Mouse (Mus musculus): ENCODE results near the gene Pkd1l1. TPM values are rescaled to one million over a fixed set of nuclear protein-coding genes. Genes with fewer than 3 reads are reported as not detected.

The Pkd1l1 gene
- polyA plus RNA-seq, 1 experiment = 0.29 TPM

DNA sequence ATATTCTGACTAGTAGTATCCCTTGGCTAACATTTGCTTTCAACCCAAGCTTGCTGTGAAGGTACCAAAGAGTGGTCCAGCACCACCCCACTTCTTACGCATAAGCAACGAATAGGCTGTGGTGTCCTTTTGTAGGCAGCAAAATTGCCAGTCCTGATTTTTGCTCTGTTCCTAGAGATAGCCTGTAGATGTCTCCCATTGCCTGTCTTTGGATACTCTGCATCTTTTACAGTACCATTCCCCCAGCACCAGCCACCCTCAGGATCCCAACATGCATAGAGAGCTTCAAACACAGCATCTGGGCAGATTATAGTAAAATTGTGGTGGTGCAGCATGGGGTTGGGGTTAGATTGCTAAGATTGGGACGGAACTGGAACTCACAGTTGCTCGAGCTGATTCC lies 15.0 kb upstream of the Pkd1l1 start:
- Histone ChIP-seq H3K4me1 (ENCODE audit: control insufficient read depth, insufficient read depth, low read length) (no peaks in the 10 kb centered on the region), H3K27me3 (ENCODE audit: control insufficient read depth, insufficient read depth, low read length) (no peaks in the 10 kb centered on the region)

DNA sequence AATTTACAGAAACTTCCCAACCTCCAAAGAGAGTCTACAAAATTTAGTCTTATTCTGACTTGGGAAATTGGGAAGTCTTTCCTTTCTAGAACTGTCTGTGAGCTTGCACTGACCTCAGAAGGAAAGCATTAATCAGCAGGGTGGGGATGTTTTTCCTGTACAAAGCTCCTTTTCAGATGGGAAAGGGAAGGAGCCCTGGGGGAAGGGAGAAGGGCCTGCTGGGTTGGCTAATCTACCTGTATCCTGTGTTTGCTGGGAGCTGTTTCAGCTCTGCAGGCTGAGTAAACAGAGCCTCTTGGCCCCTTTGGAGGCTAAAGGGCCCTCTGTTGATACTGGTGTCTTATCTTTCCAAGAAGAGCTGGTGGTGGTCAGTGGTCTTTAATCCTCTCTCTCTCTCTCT lies 13.0 kb upstream of the Pkd1l1 start:
- H3K4me3 ChIP-seq (replicated peaks; ENCODE audit: insufficient read depth, low read depth, low read length) = no peak overlapping the region
- no peak for DNase-seq
- TF ChIP-seq CTCF (IDR thresholded peaks at IDR 0.05; ENCODE audit: borderline replicate concordance, insufficient read depth, low read depth, low read length) (no peak), POLR2A (IDR thresholded peaks at IDR 0.05; ENCODE audit: borderline replicate concordance, insufficient read depth, low read length) (no peak)
- no peaks in the 10 kb centered on the region for H3K4me1 ChIP-seq (ENCODE audit: control insufficient read depth, insufficient read depth, low read length)
- H3K27ac ChIP-seq (ENCODE audit: insufficient read depth, low read length) = no peak overlapping the region
- H3K27me3 ChIP-seq (ENCODE audit: control insufficient read depth, insufficient read depth, low read length) = no peaks in the 10 kb centered on the region

More for the DNA sequence above, 15.0 kb upstream of the Pkd1l1 start:
- no peak for DNase-seq
- Histone ChIP-seq H3K4me3 (replicated peaks; ENCODE audit: insufficient read depth, low read depth, low read length) (no peak overlapping the region), H3K27ac (ENCODE audit: insufficient read depth, low read length) (no peak overlapping the region)
- TF ChIP-seq POLR2A (IDR thresholded peaks at IDR 0.05; ENCODE audit: borderline replicate concordance, insufficient read depth, low read length) (no peak), CTCF (IDR thresholded peaks at IDR 0.05; ENCODE audit: borderline replicate concordance, insufficient read depth, low read depth, low read length) (no peak)
- 78% methylated on average over 4 of the region's 4 CpGs for WGBS

DNA sequence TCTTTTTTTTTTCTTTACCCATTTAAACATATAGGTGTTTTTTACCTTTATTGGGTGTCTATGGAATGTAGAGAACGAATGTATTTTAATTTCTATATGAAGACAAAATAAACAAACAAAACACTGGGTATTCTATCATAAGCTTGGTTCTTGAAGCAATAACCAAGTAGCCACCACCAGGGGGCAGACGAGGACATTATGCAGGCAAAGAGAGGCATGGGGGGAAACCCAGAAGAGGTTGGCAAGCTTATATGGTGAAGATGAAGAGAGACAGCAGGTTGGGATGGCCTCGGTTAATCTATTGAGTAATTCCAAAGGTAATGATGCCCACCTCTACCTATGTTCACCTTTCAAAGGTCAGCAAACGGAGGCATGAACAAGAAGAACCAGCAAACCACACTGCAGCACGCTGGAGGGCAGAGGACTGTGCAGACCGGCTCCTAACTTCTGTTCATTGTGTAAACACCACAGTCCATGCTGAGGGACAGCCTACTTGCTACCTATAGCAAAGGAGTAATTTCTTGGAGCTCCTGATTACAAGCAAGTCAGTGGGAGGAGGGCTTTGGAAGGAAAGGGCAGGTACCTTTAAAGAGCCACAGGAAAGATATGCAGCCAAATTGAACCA lies 10.3 kb upstream of the Pkd1l1 start:
- peaks cover 2% of the 10 kb centered on the region; the same call in 1 of the 2 replicates for H3K4me1 ChIP-seq (ENCODE audit: control insufficient read depth, insufficient read depth, low read length)
- no peaks in the 10 kb centered on the region for H3K27me3 ChIP-seq (ENCODE audit: control insufficient read depth, insufficient read depth, low read length)
- no peak overlapping the region for H3K4me3 ChIP-seq (replicated peaks; ENCODE audit: insufficient read depth, low read depth, low read length)
- TF ChIP-seq CTCF (IDR thresholded peaks at IDR 0.05; ENCODE audit: borderline replicate concordance, insufficient read depth, low read depth, low read length) (peak; percentile 66; the same call in 1 of the 2 replicates), POLR2A (IDR thresholded peaks at IDR 0.05; ENCODE audit: borderline replicate concordance, insufficient read depth, low read length) (no peak)
- no peak overlapping the region for H3K27ac ChIP-seq (ENCODE audit: insufficient read depth, low read length)
- 39% methylated on average over 6 of the region's 6 CpGs for WGBS
- peak; percentile 49 to 66 for DNase-seq

DNA sequence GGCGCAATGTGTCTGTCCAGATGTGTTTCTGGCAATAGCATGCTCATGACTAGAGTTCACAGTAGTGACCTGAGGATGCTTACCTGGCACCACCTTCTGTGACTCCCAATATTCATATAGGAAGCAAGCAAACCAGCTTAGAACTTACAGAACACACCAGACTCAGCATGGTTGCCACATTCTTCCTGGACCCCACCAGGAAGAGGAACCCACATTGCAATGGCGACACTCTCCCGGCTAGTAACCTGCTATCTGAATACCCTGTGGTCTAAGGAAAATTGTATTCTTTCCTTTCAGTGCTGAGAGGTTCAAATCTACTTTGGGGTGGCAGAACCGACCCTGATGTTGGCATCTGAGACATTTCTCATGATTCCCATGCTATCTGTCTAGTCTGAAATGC lies 5.1 kb upstream of the Pkd1l1 start:
- no peak for DNase-seq
- H3K27ac ChIP-seq (ENCODE audit: insufficient read depth, low read length) = no peak overlapping the region
- TF ChIP-seq POLR2A (IDR thresholded peaks at IDR 0.05; ENCODE audit: borderline replicate concordance, insufficient read depth, low read length) (no peak), CTCF (IDR thresholded peaks at IDR 0.05; ENCODE audit: borderline replicate concordance, insufficient read depth, low read depth, low read length) (no peak)
- H3K4me1 ChIP-seq (ENCODE audit: control insufficient read depth, insufficient read depth, low read length) = peaks cover 2% of the 10 kb centered on the region; the same call in 1 of the 2 replicates
- H3K27me3 ChIP-seq (ENCODE audit: control insufficient read depth, insufficient read depth, low read length) = no peaks in the 10 kb centered on the region
- no peak overlapping the region for H3K4me3 ChIP-seq (replicated peaks; ENCODE audit: insufficient read depth, low read depth, low read length)
- WGBS = 91% methylated on average over 4 of the region's 4 CpGs

- no peak for DNase-seq
- Histone ChIP-seq H3K4me3 (replicated peaks; ENCODE audit: insufficient read depth, low read depth, low read length) (no peak overlapping the region), H3K27me3 (ENCODE audit: control insufficient read depth, insufficient read depth, low read length) (no peaks in the 10 kb centered on the region), H3K4me1 (ENCODE audit: control insufficient read depth, insufficient read depth, low read length) (no peaks in the 10 kb centered on the region; the same call in 1 of the 2 replicates), H3K27ac (ENCODE audit: insufficient read depth, low read length) (no peak overlapping the region)
- TF ChIP-seq CTCF (IDR thresholded peaks at IDR 0.05; ENCODE audit: borderline replicate concordance, insufficient read depth, low read depth, low read length) (no peak), POLR2A (IDR thresholded peaks at IDR 0.05; ENCODE audit: borderline replicate concordance, insufficient read depth, low read length) (no peak)
- WGBS = 88% methylated on average over 6 of the region's 6 CpGs
Observed at GRCm38 (mm10) chr11:8972093-8972492, 973 bp downstream of the Pkd1l1 start.

DNA sequence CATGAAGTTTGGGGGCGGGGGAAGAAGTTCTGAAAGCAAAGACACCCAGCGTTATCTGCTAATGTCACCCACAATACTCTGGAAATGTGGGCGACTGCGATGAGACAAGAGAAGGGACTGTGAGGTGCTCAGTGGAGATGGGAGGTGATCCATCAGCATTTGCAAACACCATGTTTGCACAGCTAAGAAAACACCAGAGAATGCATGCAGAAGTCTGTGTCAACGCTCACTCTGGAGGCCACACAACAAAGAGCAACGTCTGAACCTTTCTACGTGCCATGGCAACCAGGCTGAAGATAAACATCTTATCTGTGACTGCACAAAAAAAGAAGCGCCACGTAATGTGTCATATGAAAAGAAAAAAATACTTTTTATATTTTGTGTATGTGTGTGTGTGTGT lies 2.6 kb downstream of the Pkd1l1 start:
- DNase-seq = no peak
- Histone ChIP-seq H3K4me3 (replicated peaks; ENCODE audit: insufficient read depth, low read depth, low read length) (no peak overlapping the region), H3K4me1 (ENCODE audit: control insufficient read depth, insufficient read depth, low read length) (no peaks in the 10 kb centered on the region; the same call in 1 of the 2 replicates), H3K27me3 (ENCODE audit: control insufficient read depth, insufficient read depth, low read length) (no peaks in the 10 kb centered on the region), H3K27ac (ENCODE audit: insufficient read depth, low read length) (no peak overlapping the region)
- TF ChIP-seq POLR2A (IDR thresholded peaks at IDR 0.05; ENCODE audit: borderline replicate concordance, insufficient read depth, low read length) (no peak), CTCF (IDR thresholded peaks at IDR 0.05; ENCODE audit: borderline replicate concordance, insufficient read depth, low read depth, low read length) (no peak)
- WGBS = 83% methylated on average over 9 of the region's 9 CpGs

- TF ChIP-seq CTCF (IDR thresholded peaks at IDR 0.05; ENCODE audit: borderline replicate concordance, insufficient read depth, low read depth, low read length) (no peak), POLR2A (IDR thresholded peaks at IDR 0.05; ENCODE audit: borderline replicate concordance, insufficient read depth, low read length) (no peak)
- H3K27ac ChIP-seq (ENCODE audit: insufficient read depth, low read length) = no peak overlapping the region
- no peaks in the 10 kb centered on the region for H3K27me3 ChIP-seq (ENCODE audit: control insufficient read depth, insufficient read depth, low read length)
- 98% methylated on average over 7 of the region's 7 CpGs for WGBS
- no peak for DNase-seq
- no peaks in the 10 kb centered on the region for H3K4me1 ChIP-seq (ENCODE audit: control insufficient read depth, insufficient read depth, low read length)
- no peak overlapping the region for H3K4me3 ChIP-seq (replicated peaks; ENCODE audit: insufficient read depth, low read depth, low read length)
Observed at GRCm38 (mm10) chr11:8968094-8968493, 5.0 kb downstream of the Pkd1l1 start.

DNA sequence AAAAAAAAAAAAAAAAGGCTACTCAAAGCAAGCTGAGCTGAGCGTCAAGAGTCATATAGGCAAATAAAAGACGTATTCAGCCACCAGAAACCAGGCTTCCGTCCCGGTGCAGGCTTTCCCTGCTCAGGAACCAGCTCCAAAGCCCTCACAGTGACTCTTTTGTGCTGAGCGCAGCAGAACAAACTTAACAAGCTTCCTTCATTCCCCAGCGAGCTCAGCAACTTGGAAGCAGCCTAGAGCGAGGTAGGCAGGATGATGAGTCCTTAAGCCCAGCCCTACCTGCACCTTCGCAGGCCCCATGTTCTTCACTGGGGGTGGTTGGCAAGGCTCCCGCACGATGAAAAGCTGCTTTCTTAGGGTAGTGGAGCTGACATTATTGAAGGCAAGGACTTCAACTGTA lies 14.5 kb downstream of the Pkd1l1 start:
- peak in 1 of 2 experiments; percentile 10 for DNase-seq

More for the DNA sequence above, 14.5 kb downstream of the Pkd1l1 start:
- no peaks in the 10 kb centered on the region for H3K27me3 ChIP-seq (ENCODE audit: control insufficient read depth, insufficient read depth, low read length)
- no peaks in the 10 kb centered on the region for H3K4me1 ChIP-seq (ENCODE audit: control insufficient read depth, insufficient read depth, low read length)
- no peak overlapping the region for H3K4me3 ChIP-seq (replicated peaks; ENCODE audit: insufficient read depth, low read depth, low read length)
- no peak overlapping the region for H3K27ac ChIP-seq (ENCODE audit: insufficient read depth, low read length)
- 75% methylated on average over 10 of the region's 10 CpGs for WGBS
- TF ChIP-seq POLR2A (IDR thresholded peaks at IDR 0.05; ENCODE audit: borderline replicate concordance, insufficient read depth, low read length) = no peak
- TF ChIP-seq CTCF (IDR thresholded peaks at IDR 0.05; ENCODE audit: borderline replicate concordance, insufficient read depth, low read depth, low read length) = no peak

Data from cerebellum, adult 2 months (tissue).